Mouse (Mus musculus): Measurements from ENCODE around the gene Dnaic2. TPM values are rescaled to one million over a fixed set of nuclear protein-coding genes. Genes with fewer than 3 reads are reported as not detected.

The Dnaic2 gene
- polyA plus RNA-seq, 1 experiment = 0.27 TPM

DNA sequence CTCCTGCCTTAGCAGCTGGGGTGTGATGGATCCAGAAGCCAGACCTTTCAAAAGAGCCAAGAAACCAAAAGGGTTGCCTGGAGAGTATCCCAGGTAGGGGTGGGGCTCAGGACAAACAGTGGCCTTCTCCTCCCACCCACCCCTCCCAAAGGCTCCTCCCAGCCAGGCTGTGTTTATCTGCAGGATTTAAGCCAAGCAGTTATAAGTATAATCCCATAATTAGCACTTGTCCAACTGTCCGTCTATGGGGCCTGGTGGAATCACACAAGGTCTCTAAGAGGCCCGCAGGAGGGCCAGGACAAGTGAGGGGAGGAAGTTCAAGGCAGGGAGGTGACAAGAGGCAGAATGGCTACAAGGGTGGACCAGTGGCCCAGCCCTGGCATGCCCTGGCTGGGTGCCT is 44.7 kb downstream of the Dnaic2 start:
- H3K79me2 ChIP-seq (ENCODE audit: control insufficient read depth, insufficient read depth) = no peaks in the 10 kb centered on the region
- peaks cover 3% of the 10 kb centered on the region for H3K27me3 ChIP-seq (ENCODE audit: control insufficient read depth, insufficient read depth, insufficient read length)
- no peaks in the 10 kb centered on the region for H3K36me3 ChIP-seq (ENCODE audit: control insufficient read depth, insufficient read depth)
- H3K79me3 ChIP-seq (ENCODE audit: low read depth) = no peaks in the 10 kb centered on the region
- TF ChIP-seq USF1 (IDR thresholded peaks at IDR 0.05; ENCODE audit: low read depth) = no peak
- no peak for TF ChIP-seq CEBPB (IDR thresholded peaks at IDR 0.05; ENCODE audit: low read depth)
- no peak for TF ChIP-seq MAX (IDR thresholded peaks at IDR 0.05)
- no peak for TF ChIP-seq MYOD1 (IDR thresholded peaks at IDR 0.05; ENCODE audit: control insufficient read depth, insufficient read length, low read depth)
- no peak for TF ChIP-seq CTCF (IDR thresholded peaks at IDR 0.05; ENCODE audit: control insufficient read depth, insufficient read depth, insufficient read length)
- no peak for TF ChIP-seq FOSL1 (IDR thresholded peaks at IDR 0.05; ENCODE audit: insufficient read depth, low read length, poor library complexity, severe bottlenecking)
- no peak for TF ChIP-seq MYOG (IDR thresholded peaks at IDR 0.05; ENCODE audit: control insufficient read depth, extremely low read depth, insufficient read length)
- no peak overlapping the region for H3ac ChIP-seq (ENCODE audit: control insufficient read depth, insufficient read length, low read depth)
- no peak overlapping the region for H3K4me3 ChIP-seq (ENCODE audit: insufficient read depth, poor library complexity, severe bottlenecking)

GRCm38 (mm10) chr11:114780076-114780475 is 52.9 kb downstream of the Dnaic2 start:
- Histone ChIP-seq H3K79me3 (ENCODE audit: low read depth) (no peaks in the 10 kb centered on the region), H3K36me3 (ENCODE audit: control insufficient read depth, insufficient read depth) (no peaks in the 10 kb centered on the region), H3K79me2 (ENCODE audit: control insufficient read depth, insufficient read depth) (no peaks in the 10 kb centered on the region), H3K27me3 (ENCODE audit: control insufficient read depth, insufficient read depth, insufficient read length) (peaks cover 35% of the 10 kb centered on the region), H3ac (ENCODE audit: control insufficient read depth, insufficient read length, low read depth) (no peak overlapping the region), H3K4me3 (ENCODE audit: insufficient read depth, poor library complexity, severe bottlenecking) (no peak overlapping the region)
- no peak for TF ChIP-seq MAX (IDR thresholded peaks at IDR 0.05)
- TF ChIP-seq FOSL1 (IDR thresholded peaks at IDR 0.05; ENCODE audit: insufficient read depth, low read length, poor library complexity, severe bottlenecking) = no peak
- TF ChIP-seq CTCF (IDR thresholded peaks at IDR 0.05; ENCODE audit: control insufficient read depth, insufficient read depth, insufficient read length) = no peak
- no peak for TF ChIP-seq MYOD1 (IDR thresholded peaks at IDR 0.05; ENCODE audit: control insufficient read depth, insufficient read length, low read depth)
- no peak for TF ChIP-seq USF1 (IDR thresholded peaks at IDR 0.05; ENCODE audit: low read depth)
- no peak for TF ChIP-seq CEBPB (IDR thresholded peaks at IDR 0.05; ENCODE audit: low read depth)
- TF ChIP-seq MYOG (IDR thresholded peaks at IDR 0.05; ENCODE audit: control insufficient read depth, extremely low read depth, insufficient read length) = no peak

- no peaks in the 10 kb centered on the region for H3K36me3 ChIP-seq (ENCODE audit: control insufficient read depth, insufficient read depth)
- peaks cover 5% of the 10 kb centered on the region for H3K27me3 ChIP-seq (ENCODE audit: control insufficient read depth, insufficient read depth, insufficient read length)
- H3K79me3 ChIP-seq (ENCODE audit: low read depth) = no peaks in the 10 kb centered on the region
- TF ChIP-seq CEBPB (IDR thresholded peaks at IDR 0.05; ENCODE audit: low read depth) (no peak), FOSL1 (IDR thresholded peaks at IDR 0.05; ENCODE audit: insufficient read depth, low read length, poor library complexity, severe bottlenecking) (no peak), CTCF (IDR thresholded peaks at IDR 0.05; ENCODE audit: control insufficient read depth, insufficient read depth, insufficient read length) (no peak), MYOD1 (IDR thresholded peaks at IDR 0.05; ENCODE audit: control insufficient read depth, insufficient read length, low read depth) (no peak), MAX (IDR thresholded peaks at IDR 0.05) (no peak), MYOG (IDR thresholded peaks at IDR 0.05; ENCODE audit: control insufficient read depth, extremely low read depth, insufficient read length) (no peak), USF1 (IDR thresholded peaks at IDR 0.05; ENCODE audit: low read depth) (no peak)
- H3ac ChIP-seq (ENCODE audit: control insufficient read depth, insufficient read length, low read depth) = no peak overlapping the region
- H3K4me3 ChIP-seq (ENCODE audit: insufficient read depth, poor library complexity, severe bottlenecking) = no peak overlapping the region
- H3K79me2 ChIP-seq (ENCODE audit: control insufficient read depth, insufficient read depth) = no peaks in the 10 kb centered on the region
Observed at GRCm38 (mm10) chr11:114785892-114786291, 58.7 kb downstream of the Dnaic2 start.

- no peak for TF ChIP-seq FOSL1 (IDR thresholded peaks at IDR 0.05; ENCODE audit: insufficient read depth, low read length, poor library complexity, severe bottlenecking)
- no peak for TF ChIP-seq MAX (IDR thresholded peaks at IDR 0.05)
- no peak for TF ChIP-seq MYOG (IDR thresholded peaks at IDR 0.05; ENCODE audit: control insufficient read depth, extremely low read depth, insufficient read length)
- TF ChIP-seq MYOD1 (IDR thresholded peaks at IDR 0.05; ENCODE audit: control insufficient read depth, insufficient read length, low read depth) = no peak
- TF ChIP-seq CEBPB (IDR thresholded peaks at IDR 0.05; ENCODE audit: low read depth) = no peak
- TF ChIP-seq CTCF (IDR thresholded peaks at IDR 0.05; ENCODE audit: control insufficient read depth, insufficient read depth, insufficient read length) = no peak
- TF ChIP-seq USF1 (IDR thresholded peaks at IDR 0.05; ENCODE audit: low read depth) = no peak
- Histone ChIP-seq H3K36me3 (ENCODE audit: control insufficient read depth, insufficient read depth) (no peaks in the 10 kb centered on the region), H3K27me3 (ENCODE audit: control insufficient read depth, insufficient read depth, insufficient read length) (peaks cover under 1% of the 10 kb centered on the region)
Observed at GRCm38 (mm10) chr11:114786326-114786725, 59.1 kb downstream of the Dnaic2 start.

GRCm38 (mm10) chr11:114787611-114788010 is 60.4 kb downstream of the Dnaic2 start:
- Histone ChIP-seq H3K36me3 (ENCODE audit: control insufficient read depth, insufficient read depth) (no peaks in the 10 kb centered on the region), H3K79me2 (ENCODE audit: control insufficient read depth, insufficient read depth) (no peaks in the 10 kb centered on the region), H3K4me3 (ENCODE audit: insufficient read depth, poor library complexity, severe bottlenecking) (no peak overlapping the region), H3ac (ENCODE audit: control insufficient read depth, insufficient read length, low read depth) (no peak overlapping the region), H3K27me3 (ENCODE audit: control insufficient read depth, insufficient read depth, insufficient read length) (peaks cover 4% of the 10 kb centered on the region), H3K79me3 (ENCODE audit: low read depth) (no peaks in the 10 kb centered on the region)
- TF ChIP-seq MYOD1 (IDR thresholded peaks at IDR 0.05; ENCODE audit: control insufficient read depth, insufficient read length, low read depth) = no peak
- no peak for TF ChIP-seq CTCF (IDR thresholded peaks at IDR 0.05; ENCODE audit: control insufficient read depth, insufficient read depth, insufficient read length)
- TF ChIP-seq CEBPB (IDR thresholded peaks at IDR 0.05; ENCODE audit: low read depth) = no peak
- no peak for TF ChIP-seq FOSL1 (IDR thresholded peaks at IDR 0.05; ENCODE audit: insufficient read depth, low read length, poor library complexity, severe bottlenecking)
- TF ChIP-seq MYOG (IDR thresholded peaks at IDR 0.05; ENCODE audit: control insufficient read depth, extremely low read depth, insufficient read length) = no peak
- TF ChIP-seq USF1 (IDR thresholded peaks at IDR 0.05; ENCODE audit: low read depth) = no peak
- TF ChIP-seq MAX (IDR thresholded peaks at IDR 0.05) = no peak

More at GRCm38 (mm10) chr11:114786326-114786725, 59.1 kb downstream of the Dnaic2 start:
- Histone ChIP-seq H3K79me3 (ENCODE audit: low read depth) (no peaks in the 10 kb centered on the region), H3K4me3 (ENCODE audit: insufficient read depth, poor library complexity, severe bottlenecking) (no peak overlapping the region), H3ac (ENCODE audit: control insufficient read depth, insufficient read length, low read depth) (no peak overlapping the region), H3K79me2 (ENCODE audit: control insufficient read depth, insufficient read depth) (no peaks in the 10 kb centered on the region)

All from C2C12 (cell line).